Mouse (Mus musculus) heart, postnatal 36 days (tissue): ENCODE data around the gene Mfap2. TPM values are rescaled to one million over a fixed set of nuclear protein-coding genes. Genes with fewer than 3 reads are reported as not detected.

Experiments used
- DNase-seq, 2 experiments: peaks; one replicate each; pipeline ENCODE4 v3.0.0; 2021 to 2022
- intact Hi-C: fragments of 180-260 bp; cut with DNase I; formaldehyde crosslinking; loops from one replicate; pipeline ENCODE4 v1.15.1; 2025
- total RNA-seq, 2 experiments: library from RNA; stranded (reverse); gene quantifications; 2 replicates each; pipeline ENCODE4 v1.2.3; 2021

Gene Mfap2
- 1 to 10 TPM; 4.0 to 4.3 TPM for total RNA-seq

GRCm38 (mm10) chr4:141010118-141010517 lies at the start of gene Mfap2:
Mfap2 (plus strand) TSS chr4:141010418.
- intact Hi-C loops = no loop called here

GRCm38 (mm10) chr4:140960781-140961466 lies 49.3 kb upstream of the Mfap2 start, which contains the start of gene Sdhb:
Sdhb (plus strand) TSS chr4:140961203.
- peak; percentile 93 to 94 for DNase-seq
- intact Hi-C loops = loop anchor here (10.0 kb wide), 1 partner anchor 174 kb away; the partner anchor contains the start of gene Szrd1

More at GRCm38 (mm10) chr4:141010118-141010517, at the start of gene Mfap2:
- no peak for DNase-seq

- DNase-seq = no peak
- intact Hi-C loops = loop anchor here (10.0 kb wide), 1 partner anchor 173 kb away; the partner anchor contains the start of gene Szrd1
Observed at GRCm38 (mm10) chr4:140961467-140962206, 48.6 kb upstream of the Mfap2 start.

GRCm38 (mm10) chr4:140962207-140962909 lies 47.9 kb upstream of the Mfap2 start:
- intact Hi-C loops = loop anchor here (10.0 kb wide), 1 partner anchor 172 kb away; the partner anchor contains the start of gene Szrd1

GRCm38 (mm10) chr4:140962950-140963349 lies 47.3 kb upstream of the Mfap2 start:
- intact Hi-C loops = loop anchor here (10.0 kb wide), 1 partner anchor 172 kb away; the partner anchor contains the start of gene Szrd1
- peak in 1 of 2 experiments; percentile 43 for DNase-seq

More at GRCm38 (mm10) chr4:140962207-140962909, 47.9 kb upstream of the Mfap2 start:
- no peak for DNase-seq

- DNase-seq = no peak
- intact Hi-C loops = loop anchor here (1.0 to 10.0 kb wide), 3 partner anchors 23 to 171 kb away; partner anchors contain the start of genes Atp13a2 and Szrd1
Observed at GRCm38 (mm10) chr4:140963941-140964597, 46.1 kb upstream of the Mfap2 start.

- peak; percentile 75 to 77 for DNase-seq
- intact Hi-C loops = loop anchor here (1.0 to 10.0 kb wide), 3 partner anchors 22 to 170 kb away; partner anchors contain the start of genes Atp13a2 and Szrd1
Observed at GRCm38 (mm10) chr4:140964620-140965019, 45.6 kb upstream of the Mfap2 start.

GRCm38 (mm10) chr4:140967386-140968159 lies 42.6 kb upstream of the Mfap2 start:
- intact Hi-C loops = loop anchor here (10.0 kb wide), 1 partner anchor 167 kb away; the partner anchor contains the start of gene Szrd1
- no peak for DNase-seq

GRCm38 (mm10) chr4:140971691-140972090 lies 38.5 kb upstream of the Mfap2 start:
- intact Hi-C loops = no loop called here
- no peak for DNase-seq

- intact Hi-C loops = no loop called here
- no peak for DNase-seq
Observed at GRCm38 (mm10) chr4:140974408-140974807, 35.8 kb upstream of the Mfap2 start.

GRCm38 (mm10) chr4:140975356-140975755 lies 34.9 kb upstream of the Mfap2 start:
- DNase-seq = no peak
- intact Hi-C loops = no loop called here

- intact Hi-C loops = no loop called here
- DNase-seq = no peak
Observed at GRCm38 (mm10) chr4:140977278-140977677, 32.9 kb upstream of the Mfap2 start.

- intact Hi-C loops = no loop called here
- DNase-seq = no peak
Observed at GRCm38 (mm10) chr4:140977886-140978692, 32.1 kb upstream of the Mfap2 start.

- DNase-seq = no peak
- intact Hi-C loops = no loop called here
Observed at GRCm38 (mm10) chr4:140981605-140982004, 28.6 kb upstream of the Mfap2 start.

GRCm38 (mm10) chr4:140982808-140983207 lies 27.4 kb upstream of the Mfap2 start:
- intact Hi-C loops = no loop called here
- DNase-seq = no peak

- DNase-seq = peak; percentile 52 to 55
- intact Hi-C loops = no loop called here
Observed at GRCm38 (mm10) chr4:140983442-140983841, 26.8 kb upstream of the Mfap2 start.

- intact Hi-C loops = no loop called here
Observed at GRCm38 (mm10) chr4:140984544-140984943, 25.7 kb upstream of the Mfap2 start.

GRCm38 (mm10) chr4:140986024-140986710 lies 24.1 kb upstream of the Mfap2 start:
- DNase-seq = no peak
- intact Hi-C loops = loop anchor here (2.0 to 5.0 kb wide), 2 partner anchors 21 to 46 kb away; no protein-coding TSS in a partner anchor

More at GRCm38 (mm10) chr4:140984544-140984943, 25.7 kb upstream of the Mfap2 start:
- no peak for DNase-seq
